Mouse (Mus musculus) embryonic fibroblast, embryonic 13.5 days (primary cell): ENCODE measurements around the gene Daw1.

ENCODE experiments used
- CTCF ChIP-seq: IDR thresholded peaks from 2 replicates; pipeline ENCODE4 v1.5.1; 2011; ENCODE audit warnings: mild to moderate bottlenecking, control low read depth, low read length, moderate library complexity, borderline replicate concordance; ENCODE audit not compliant: insufficient read depth
- POLR2A ChIP-seq: IDR thresholded peaks from 2 replicates; pipeline ENCODE4 v1.6.1; 2011; ENCODE audit warnings: low read depth, mild to moderate bottlenecking, control low read depth, low read length, moderate library complexity

GRCm38 (mm10) chr1:83223072-83223471, 63.5 kb downstream of the Daw1 start:
- TF ChIP-seq CTCF: no peak
- TF ChIP-seq POLR2A: no peak
